Mouse (Mus musculus) naive thymus-derived CD4-positive, alpha-beta T cell, adult 5 months (primary cell): Measurements from ENCODE around the gene 0610009B22Rik. TPM values are rescaled to one million over a fixed set of nuclear protein-coding genes. Genes with fewer than 3 reads are reported as not detected.

Experiments
- polyA plus RNA-seq: library from polyadenylated mRNA; unstranded; fragments of 100-300 nt; shearing (Covaris generic); gene quantifications from one replicate; pipeline ENCODE4 v1.2.1, GENCODE M21; 2017

0610009B22Rik gene
- polyA plus RNA-seq = 5.0 TPM

GRCm38 (mm10) chr11:51688330-51689328, at the start of gene 0610009B22Rik:
Gene 0610009B22Rik (minus strand): TSS chr11:51688874.

GRCm38 (mm10) chr11:51650691-51651515, 37.8 kb downstream of the 0610009B22Rik start, which contains the start of the genes N4bp3 and D930048N14Rik:
Gene N4bp3 (minus strand): TSS chr11:51650842.
Gene D930048N14Rik (plus strand): TSS chr11:51650954.

GRCm38 (mm10) chr11:51635525-51636322, 53.0 kb downstream of the 0610009B22Rik start, which contains the start of gene Rmnd5b:
Gene Rmnd5b (minus strand): TSS chr11:51635896.

Other genes starting within 250 kb of the 0610009B22Rik start
- 24.2 TPM for gene Phykpl, start 104.1 kb downstream of the 0610009B22Rik start, polyA plus RNA-seq
- gene Hnrnpab, start 82.0 kb downstream of the 0610009B22Rik start, polyA plus RNA-seq = 548 TPM
- 52.3 TPM for gene Nhp2, start 69.1 kb downstream of the 0610009B22Rik start, polyA plus RNA-seq
- 77.0 TPM for gene Rmnd5b, start 53.0 kb downstream of the 0610009B22Rik start, polyA plus RNA-seq
- 3.5 TPM for gene N4bp3, start 38.0 kb downstream of the 0610009B22Rik start, polyA plus RNA-seq
- gene D930048N14Rik, start 37.9 kb downstream of the 0610009B22Rik start, polyA plus RNA-seq = 0.14 TPM
- gene Sec24a, start 74.8 kb upstream of the 0610009B22Rik start, polyA plus RNA-seq = 37.6 TPM
- gene Sar1b, start 74.8 kb upstream of the 0610009B22Rik start, polyA plus RNA-seq = 56.1 TPM
- gene Jade2, start 168.8 kb upstream of the 0610009B22Rik start, polyA plus RNA-seq = 6.3 TPM